Mouse (Mus musculus): Measurements from ENCODE around the gene Brd2.

Gene Brd2

DNA sequence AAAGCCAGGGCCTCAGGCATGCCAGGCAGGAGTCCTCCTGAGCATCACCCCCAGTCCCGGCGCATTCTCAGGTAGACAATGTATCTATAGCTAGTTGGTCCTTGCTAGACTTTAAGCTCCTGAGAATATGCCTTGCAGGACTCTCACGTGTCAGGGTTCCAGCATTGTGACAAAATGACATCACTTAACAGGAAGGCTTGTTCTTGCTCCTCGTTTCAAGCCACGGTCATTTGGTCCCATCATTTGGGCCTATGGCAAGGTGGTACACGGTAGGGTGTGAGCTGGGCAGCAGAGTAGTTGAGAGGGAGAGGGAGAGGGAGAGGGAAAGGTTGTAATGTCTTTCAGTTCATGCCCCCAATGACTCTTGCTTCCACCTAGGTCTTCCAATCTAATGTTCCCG is 9.5 kb upstream of the Brd2 start:
- DNase-seq (ENCODE audit: low spot score): no peak

DNA sequence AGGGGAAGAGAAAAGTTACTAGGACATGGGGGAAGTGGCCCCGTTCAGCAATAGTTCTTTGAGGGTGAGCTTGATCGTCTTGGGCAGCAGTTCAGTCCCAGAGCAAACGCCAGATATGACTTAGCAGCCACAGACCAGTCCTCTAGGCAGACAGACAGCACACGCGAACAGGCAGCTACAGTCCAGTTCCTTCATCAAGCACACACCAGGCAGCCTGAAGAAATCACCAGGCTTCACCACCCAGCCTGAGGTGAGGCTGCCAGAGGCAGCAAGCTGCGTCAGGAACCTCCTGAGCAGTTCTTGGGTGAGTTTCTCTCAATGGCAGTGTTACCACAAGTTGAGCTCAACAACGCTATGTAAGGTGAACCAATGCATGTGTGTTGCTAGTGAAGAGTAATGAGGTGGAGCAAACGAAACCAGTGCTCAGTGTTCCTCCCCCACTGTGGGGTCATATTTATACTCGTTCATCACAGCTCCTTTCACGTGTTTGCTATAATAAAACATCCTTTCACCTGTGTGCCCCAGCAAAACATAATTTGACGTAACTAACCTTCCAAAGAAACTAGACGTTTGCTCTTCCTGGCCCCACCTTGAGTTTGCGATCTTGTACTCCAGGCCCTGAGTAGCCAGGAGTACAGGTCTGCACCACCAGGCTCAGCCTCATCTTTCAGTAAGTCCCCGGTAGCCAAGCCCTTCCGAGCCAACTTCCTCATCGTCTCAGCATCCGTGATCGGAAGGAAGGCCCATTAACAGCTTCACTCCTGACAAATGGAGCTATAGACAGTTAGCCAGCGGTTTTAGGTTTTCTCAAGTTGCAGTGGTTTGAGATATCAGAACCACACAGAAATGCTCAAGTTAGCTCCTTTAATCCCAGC is 7.9 kb upstream of the Brd2 start:
- DNase-seq (ENCODE audit: low spot score): no peak

- no peak for DNase-seq (ENCODE audit: low spot score)
Observed at GRCm38 (mm10) chr17:34128944-34129791, 6.7 kb upstream of the Brd2 start.

DNA sequence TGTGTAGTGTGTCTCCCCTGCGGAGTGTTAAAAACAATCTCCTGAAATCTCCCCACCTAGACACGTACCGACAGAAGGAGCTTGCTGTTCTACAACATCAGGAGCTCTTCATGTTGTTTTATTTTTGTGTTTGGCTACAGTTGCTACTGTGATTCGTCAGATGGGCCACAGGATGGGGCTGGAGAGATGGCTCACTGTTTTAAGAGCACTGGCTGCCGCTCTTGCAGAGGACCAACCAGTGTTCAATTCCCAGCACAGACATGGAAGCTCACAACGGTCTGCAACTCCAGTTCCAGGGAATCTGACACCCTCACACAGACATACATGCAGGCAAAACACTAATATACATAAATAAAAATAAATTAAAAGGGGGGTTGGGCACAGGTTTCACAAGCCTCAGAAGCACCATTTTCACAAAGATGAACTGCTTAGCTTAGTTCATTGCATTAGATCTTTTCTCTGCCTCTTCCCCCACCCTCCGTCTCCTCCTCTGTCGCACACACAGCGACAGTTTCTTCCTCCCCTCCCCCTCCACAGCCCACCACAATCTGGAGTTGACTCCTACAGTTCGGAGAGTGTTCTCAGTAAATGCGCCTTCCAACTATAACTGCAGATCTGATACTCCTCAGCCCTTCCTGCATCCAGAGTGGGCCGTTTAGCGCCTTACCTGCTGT is 6.0 kb upstream of the Brd2 start:
- DNase-seq (ENCODE audit: low spot score): no peak

- DNase-seq (ENCODE audit: low spot score): peak; percentile 32
Observed at GRCm38 (mm10) chr17:34127475-34127874, 5.0 kb upstream of the Brd2 start.

GRCm38 (mm10) chr17:34126826-34127420 is 4.5 kb upstream of the Brd2 start:
- DNase-seq (ENCODE audit: low spot score): no peak

DNA sequence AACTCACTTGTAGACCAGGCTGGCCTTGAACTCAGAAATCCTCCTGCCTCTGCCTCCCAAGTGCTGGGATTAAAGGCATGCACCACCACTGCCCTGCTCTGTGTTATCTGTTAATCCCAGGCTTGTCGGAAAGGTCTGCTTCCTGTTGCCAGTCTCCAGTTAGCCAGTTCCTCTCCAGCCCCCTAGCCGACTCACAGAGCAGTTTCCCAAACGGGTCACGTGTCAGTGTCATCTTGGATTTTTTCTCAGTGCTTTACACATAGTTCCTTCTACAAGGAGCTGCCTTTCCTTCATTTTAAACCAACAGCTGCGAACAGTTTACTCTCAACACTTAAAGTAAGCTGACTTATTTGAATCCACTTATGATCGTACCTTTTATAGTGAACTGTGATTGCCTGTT is 2.2 kb upstream of the Brd2 start:
- DNase-seq (ENCODE audit: low spot score): no peak

GRCm38 (mm10) chr17:34123518-34123917 is 1.1 kb upstream of the Brd2 start:
- no peak for DNase-seq (ENCODE audit: low spot score)

GRCm38 (mm10) chr17:34123111-34123510 is 677 bp upstream of the Brd2 start:
- no peak for DNase-seq (ENCODE audit: low spot score)

DNA sequence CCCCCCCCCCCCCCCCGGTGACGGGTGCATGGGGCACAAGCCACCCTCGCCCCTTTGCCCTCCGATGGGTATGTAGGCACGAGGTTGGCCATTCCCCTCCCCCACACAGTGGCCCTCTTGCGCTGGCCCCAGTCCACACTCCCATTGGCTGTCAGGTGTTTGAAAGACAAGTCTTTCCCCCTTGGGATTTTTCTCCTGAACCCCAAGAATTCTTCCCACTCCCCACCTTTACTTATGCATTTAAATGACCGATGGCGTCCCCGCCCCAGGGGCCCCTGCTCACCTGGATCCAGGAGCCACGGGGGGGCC is 601 bp downstream of the Brd2 start:
- DNase-seq (ENCODE audit: low spot score): peak; percentile 65

- peak; percentile 87 for DNase-seq (ENCODE audit: low spot score)
Observed at GRCm38 (mm10) chr17:34121172-34121878, 1.1 kb downstream of the Brd2 start.

GRCm38 (mm10) chr17:34120814-34121171 is 1.6 kb downstream of the Brd2 start:
- peak; percentile 75 for DNase-seq (ENCODE audit: low spot score)

DNA sequence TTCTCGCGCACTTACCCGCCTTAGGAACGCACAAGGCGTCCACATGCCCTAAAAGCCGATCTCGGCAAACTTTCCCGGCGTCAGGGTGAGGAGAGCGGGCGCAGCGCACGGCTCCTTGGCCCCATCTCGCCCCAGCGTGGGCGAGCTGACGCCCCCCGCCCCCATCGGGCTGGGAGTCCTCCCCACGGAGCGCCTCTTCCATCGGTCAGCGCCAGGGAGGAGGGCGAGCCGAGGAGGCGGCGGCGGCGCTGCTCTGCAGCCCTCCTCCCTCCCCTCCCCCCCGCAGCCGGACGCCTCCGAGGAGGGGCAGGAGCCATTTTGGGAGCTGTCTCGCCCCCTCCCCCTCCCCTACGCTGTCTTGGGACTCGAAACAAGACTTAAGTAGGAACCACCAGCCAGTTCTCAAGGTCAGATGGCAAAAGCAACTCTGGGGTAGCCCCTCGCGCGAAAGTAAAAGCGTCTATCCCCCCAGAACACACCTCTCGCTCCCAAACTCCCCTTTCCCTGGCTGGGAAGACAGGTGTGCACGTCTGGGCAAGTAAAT is 2.2 kb downstream of the Brd2 start:
- DNase-seq (ENCODE audit: low spot score): peak; percentile 90

GRCm38 (mm10) chr17:34119249-34120179 is 2.9 kb downstream of the Brd2 start, which contains the start of gene H2-DMa:
TSS of gene H2-DMa (plus strand) at chr17:34119541.
- DNase-seq (ENCODE audit: low spot score): peak; percentile 98

DNA sequence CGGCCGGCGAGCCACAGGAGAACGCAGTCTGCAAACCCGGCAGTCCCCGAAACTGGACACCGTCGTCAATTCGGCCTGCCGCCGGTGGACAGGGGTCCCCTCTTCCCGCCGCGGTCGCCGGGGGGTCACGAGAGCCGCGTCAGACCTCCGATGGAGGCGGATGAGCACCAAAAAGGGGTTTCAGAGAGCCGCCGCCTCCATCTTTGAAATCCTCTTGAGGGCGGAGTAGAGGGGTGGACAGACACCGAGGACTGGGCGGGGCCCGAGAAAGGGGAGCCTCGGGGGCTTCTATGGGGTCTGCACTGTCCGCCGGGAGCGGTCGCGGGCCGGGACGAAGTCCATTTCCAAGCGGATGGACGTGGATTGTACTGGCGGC is 3.6 kb downstream of the Brd2 start:
- no peak for DNase-seq (ENCODE audit: low spot score)

DNA sequence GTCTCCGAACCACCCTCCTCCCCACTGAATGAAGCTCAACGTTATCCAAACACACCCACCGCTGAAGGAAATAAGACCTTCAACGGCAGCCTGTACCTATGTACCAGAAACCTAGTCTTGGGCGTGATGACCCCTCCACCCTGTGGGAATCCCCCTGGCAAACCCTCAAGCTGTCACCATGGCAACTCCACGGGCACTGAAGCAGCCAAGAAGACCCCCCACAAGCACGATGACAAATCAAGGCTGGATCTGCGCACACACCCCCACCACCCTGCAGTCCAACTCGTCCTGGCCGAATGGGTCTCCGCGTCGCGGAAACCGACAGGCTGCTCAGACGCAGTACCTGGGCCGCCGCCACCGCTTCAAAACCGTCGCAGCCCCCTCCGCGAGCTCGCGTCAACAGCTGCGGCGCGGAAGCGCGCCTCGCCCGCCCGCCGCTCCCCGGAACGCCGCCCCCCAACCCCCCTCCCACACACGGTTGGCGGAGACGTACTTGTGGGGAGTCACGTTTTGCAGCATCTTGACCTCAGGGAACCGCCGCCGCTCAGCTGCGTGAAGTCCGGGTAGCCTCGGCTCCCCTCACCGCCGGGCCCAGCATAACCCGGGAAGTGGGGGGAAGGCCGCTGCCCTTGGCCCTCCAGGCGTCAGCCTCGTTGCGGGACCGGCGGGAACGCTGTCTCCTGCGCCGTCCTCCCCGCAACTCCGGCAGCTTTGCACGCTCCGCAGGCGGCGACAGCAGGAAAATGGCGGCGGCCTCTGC is 4.1 kb downstream of the Brd2 start:
- DNase-seq (ENCODE audit: low spot score): peak; percentile 24

DNA sequence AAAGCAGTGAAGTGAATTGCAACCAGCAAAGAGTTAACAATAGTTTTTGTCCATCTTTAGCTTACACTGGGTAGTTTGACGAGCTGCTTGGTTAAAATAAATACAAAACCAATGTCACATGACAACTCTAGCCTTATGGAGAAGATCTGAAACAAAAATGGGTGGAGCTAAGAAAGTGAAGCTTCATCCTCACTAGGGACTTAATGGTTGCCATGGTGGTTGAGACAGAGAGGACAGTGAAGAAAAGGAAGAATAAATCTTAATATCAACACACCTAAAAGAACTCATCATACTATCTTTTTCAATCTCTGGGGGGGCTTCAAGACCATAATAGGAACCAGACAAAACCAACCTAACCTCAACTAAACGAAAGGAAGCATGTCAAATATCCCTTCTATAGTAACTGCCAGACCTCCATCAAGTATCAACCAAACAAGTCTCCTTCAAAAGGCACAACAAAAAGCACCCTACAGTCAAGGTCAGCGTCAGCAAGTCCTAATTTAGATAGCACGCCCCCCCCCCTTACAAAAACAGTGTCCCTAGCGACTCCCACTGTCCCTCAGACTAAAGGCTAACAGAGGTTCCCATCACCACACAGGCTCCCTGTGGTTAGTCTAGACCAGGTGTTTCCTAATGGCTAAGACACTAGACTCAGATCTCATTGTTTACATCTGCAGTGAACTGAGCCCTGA is 4.9 kb downstream of the Brd2 start:
- DNase-seq (ENCODE audit: low spot score): no peak

DNA sequence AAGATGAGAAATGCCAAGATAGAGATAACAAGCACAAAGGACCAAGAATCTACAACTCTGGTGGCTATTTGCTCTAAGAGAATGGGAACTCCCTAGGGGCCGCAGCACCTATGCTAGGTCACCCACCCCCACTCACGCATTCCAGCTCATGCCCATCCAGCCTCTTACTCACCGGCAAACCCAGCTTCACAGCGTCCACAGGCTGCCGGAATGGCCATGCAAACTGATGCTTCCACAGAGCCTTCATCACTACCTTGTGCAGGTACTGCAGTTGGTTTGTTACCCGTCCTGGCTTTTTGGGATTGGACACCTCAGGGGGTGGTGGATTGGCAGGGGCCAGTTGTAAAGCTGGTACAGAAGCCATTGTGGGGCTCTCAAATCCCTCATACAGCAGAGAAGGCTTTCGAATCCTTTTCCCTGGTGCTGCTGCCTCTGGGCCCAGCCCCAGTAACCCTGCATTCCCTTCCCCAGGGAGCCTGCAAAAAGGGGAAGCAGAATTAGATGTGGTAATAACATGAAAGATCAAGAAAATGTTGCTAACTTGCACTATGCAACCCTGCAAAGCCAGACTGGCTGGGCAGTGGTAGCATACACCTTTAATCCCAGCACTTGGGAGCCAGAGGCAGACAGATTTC is 5.6 kb downstream of the Brd2 start:
- no peak for DNase-seq (ENCODE audit: low spot score)
